In the genomic region with DNA sequence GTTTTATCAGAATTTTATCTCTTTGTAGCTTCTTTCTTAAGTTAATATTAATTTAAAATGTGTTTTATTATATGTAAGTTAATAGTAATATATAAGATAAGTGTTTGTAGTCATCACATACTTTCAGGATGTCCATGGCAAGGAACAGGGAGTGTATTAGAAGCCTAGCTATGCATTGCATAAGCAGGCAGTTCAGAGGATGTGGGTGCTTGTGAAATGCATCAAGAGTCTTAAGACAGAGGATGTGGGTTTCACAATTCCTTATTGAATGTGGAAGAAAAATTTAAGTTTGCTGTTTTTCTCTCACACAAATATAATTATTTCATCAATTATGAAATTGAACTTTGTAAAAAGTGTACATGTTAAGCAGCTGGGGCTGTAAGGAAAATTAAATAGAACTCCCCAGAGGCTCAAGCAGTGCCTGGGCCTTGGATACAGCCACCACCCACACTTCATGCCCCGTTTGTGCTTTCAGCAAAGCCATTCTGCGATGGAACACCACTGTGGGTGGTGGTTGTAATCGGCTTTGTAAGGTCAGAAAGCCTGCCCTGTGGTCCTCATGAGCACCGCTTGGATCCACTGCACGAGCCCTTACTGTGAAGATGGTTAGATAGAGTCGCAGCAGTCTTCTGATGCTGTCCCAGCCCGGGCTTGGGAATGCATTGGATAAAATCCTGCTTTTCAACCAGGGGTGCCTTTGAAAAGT, we compare ENCODE assay signal across 28 mouse cellular contexts.
DNase-seq lines count a peak whose midpoint lies in the region; ATAC-seq and TF ChIP-seq lines count a peak whose summit lies in the region.
"Had no signal": no experiment of that assay in that cellular context is flagged by ENCODE, and none has a peak within 500 bp of the region (broad histone marks: within the 10 kb centered on the region; RNA-seq: fewer than 3 reads in every experiment).

No protein-coding gene starts in this region.

- H3K4me3 ChIP-seq in liver, embryonic 16.5 days (ENCODE audit: low read depth, low read length) = no peak overlapping the region
- H3K4me3 ChIP-seq in liver, embryonic 12.5 days = no peak overlapping the region
- H3K4me3 ChIP-seq in thymus, adult 2 months (ENCODE audit: control insufficient read depth, insufficient read depth, low read length) = no peak overlapping the region
- no peak overlapping the region for H3K4me3 ChIP-seq in midbrain, embryonic 13.5 days (replicated peaks)
- H3K4me3 ChIP-seq: forebrain, embryonic 13.5 days; hindbrain, embryonic 12.5 days; intestine, embryonic 15.5 days; lung, embryonic 15.5 days had no signal

- ATAC-seq in liver, embryonic 16.5 days (ENCODE audit: low read depth) = no peak
- no peak for ATAC-seq in liver, embryonic 12.5 days
- peak; percentile 94 for ATAC-seq in common myeloid progenitor, adult 5-6 weeks (replicated peaks; ENCODE audit: low read depth, poor library complexity, severe bottlenecking)
- peak; percentile 96 for ATAC-seq in megakaryocyte, adult 5-6 weeks (ENCODE audit: poor library complexity, severe bottlenecking)
- ATAC-seq in erythroblast, adult 5-6 weeks (replicated peaks; ENCODE audit: low FRiP score, poor library complexity, severe bottlenecking) = no peak
- ATAC-seq in midbrain, embryonic 13.5 days = no peak
- ATAC-seq: forebrain, embryonic 13.5 days; hindbrain, postnatal 0 days; intestine, embryonic 15.5 days had no signal

- no peaks in the 10 kb centered on the region for H3K36me3 ChIP-seq in liver, embryonic 16.5 days (ENCODE audit: control insufficient read depth, insufficient read depth)
- no peaks in the 10 kb centered on the region for H3K36me3 ChIP-seq in liver, embryonic 12.5 days
- no peaks in the 10 kb centered on the region for H3K36me3 ChIP-seq in thymus, adult 2 months (ENCODE audit: control insufficient read depth, insufficient read depth, low read length)
- H3K36me3 ChIP-seq in midbrain, embryonic 13.5 days = no peaks in the 10 kb centered on the region
- H3K36me3 ChIP-seq: hindbrain, embryonic 12.5 days; intestine, embryonic 15.5 days had no signal

- no peaks in the 10 kb centered on the region for H3K27me3 ChIP-seq in liver, embryonic 16.5 days (ENCODE audit: control insufficient read depth, insufficient read depth, low read depth, low read length)
- no peaks in the 10 kb centered on the region for H3K27me3 ChIP-seq in liver, embryonic 12.5 days (replicated peaks)
- H3K27me3 ChIP-seq in thymus, adult 2 months (ENCODE audit: control insufficient read depth, insufficient read depth, low read length) = no peaks in the 10 kb centered on the region
- H3K27me3 ChIP-seq in midbrain, embryonic 13.5 days = no peaks in the 10 kb centered on the region
- H3K27me3 ChIP-seq: forebrain, embryonic 13.5 days; hindbrain, embryonic 12.5 days; intestine, embryonic 15.5 days; lung, embryonic 15.5 days had no signal

- peak overlapping the region; percentile 59 for H3K27ac ChIP-seq in liver, embryonic 16.5 days (ENCODE audit: low read length)
- no peak overlapping the region for H3K27ac ChIP-seq in liver, embryonic 12.5 days
- H3K27ac ChIP-seq in thymus, adult 2 months (ENCODE audit: control insufficient read depth, insufficient read depth, low read length) = no peak overlapping the region
- H3K27ac ChIP-seq in midbrain, embryonic 13.5 days = no peak overlapping the region
- H3K27ac ChIP-seq: forebrain, embryonic 13.5 days; hindbrain, embryonic 12.5 days; hindbrain, postnatal 0 days; intestine, embryonic 15.5 days; kidney, postnatal 0 days; lung, embryonic 15.5 days had no signal

- H3K4me1 ChIP-seq in liver, embryonic 16.5 days (ENCODE audit: control insufficient read depth, low read depth, low read length) = no peaks in the 10 kb centered on the region
- no peaks in the 10 kb centered on the region for H3K4me1 ChIP-seq in liver, embryonic 12.5 days
- H3K4me1 ChIP-seq in thymus, adult 2 months (replicated peaks; ENCODE audit: control insufficient read depth, insufficient read depth, low read length) = no peaks in the 10 kb centered on the region
- no peaks in the 10 kb centered on the region for H3K4me1 ChIP-seq in midbrain, embryonic 13.5 days (replicated peaks)
- H3K4me1 ChIP-seq: forebrain, embryonic 13.5 days; hindbrain, embryonic 12.5 days; intestine, embryonic 15.5 days; lung, embryonic 15.5 days had no signal

- no peaks in the 10 kb centered on the region for H3K9me3 ChIP-seq in liver, embryonic 16.5 days (replicated peaks; ENCODE audit: control insufficient read depth, low read length)
- no peaks in the 10 kb centered on the region for H3K9me3 ChIP-seq in liver, embryonic 12.5 days (replicated peaks)
- no peaks in the 10 kb centered on the region for H3K9me3 ChIP-seq in midbrain, embryonic 13.5 days
- H3K9me3 ChIP-seq: forebrain, embryonic 13.5 days; hindbrain, embryonic 12.5 days; intestine, embryonic 15.5 days; lung, embryonic 15.5 days had no signal

- no peak overlapping the region for H3K9ac ChIP-seq in liver, embryonic 16.5 days (ENCODE audit: low read depth, low read length)
- H3K9ac ChIP-seq in liver, embryonic 12.5 days = no peak overlapping the region
- H3K9ac ChIP-seq in midbrain, embryonic 13.5 days (replicated peaks) = no peak overlapping the region
- H3K9ac ChIP-seq: forebrain, embryonic 13.5 days; hindbrain, embryonic 12.5 days; intestine, embryonic 15.5 days; lung, embryonic 15.5 days had no signal

- no peak for TF ChIP-seq CTCF in thymus, adult 2 months (IDR thresholded peaks at IDR 0.05; ENCODE audit: borderline replicate concordance, control insufficient read depth, extremely low read depth, insufficient read depth, low read length, poor library complexity)

- 60% methylated on average over 7 of the region's 7 CpGs for WGBS in liver, embryonic 16.5 days (ENCODE audit: insufficient replicate concordance)
- 59% methylated on average over 7 of the region's 7 CpGs for WGBS in liver, embryonic 12.5 days (ENCODE audit: insufficient replicate concordance)
- 92% methylated on average over 7 of the region's 7 CpGs for WGBS in thymus, adult 2 months
- WGBS in midbrain, embryonic 13.5 days = 38% methylated on average over 7 of the region's 7 CpGs

- DNase-seq in NIH3T3 (ENCODE audit: low read depth) = peak; percentile 54
- DNase-seq in thymus, adult 2 months = no peak
- DNase-seq: adrenal gland, postnatal 36 days; cerebellum, adult 11-12 months; cerebellum, adult 9-11 months; gastrocnemius, postnatal 14 days; heart, adult 18-20 months; heart, postnatal 36 days; kidney, adult 2 months; kidney, postnatal 4 days; layer of hippocampus, postnatal 36 days; retina, postnatal 1 day; right cerebral cortex, postnatal 14 days; thymus, postnatal 25 days had no signal

- no peak overlapping the region for H3K4me2 ChIP-seq in liver, embryonic 16.5 days (ENCODE audit: low read depth, low read length)
- no peak overlapping the region for H3K4me2 ChIP-seq in liver, embryonic 12.5 days
- H3K4me2 ChIP-seq in midbrain, embryonic 13.5 days (replicated peaks) = no peak overlapping the region
- H3K4me2 ChIP-seq: forebrain, embryonic 13.5 days; heart, embryonic 11.5 days; hindbrain, embryonic 12.5 days; intestine, embryonic 15.5 days; lung, embryonic 15.5 days; midbrain, embryonic 11.5 days had no signal

- no peak for TF ChIP-seq POLR2A in thymus, adult 2 months (IDR thresholded peaks at IDR 0.05; ENCODE audit: control insufficient read depth, extremely low read depth, insufficient read depth, low read length, poor library complexity)

Comparison
In these comparisons a context has a peak if more than half of its experiments do, and no peak if none do; other contexts are left out.
1. ATAC-seq: peak in common myeloid progenitor, adult 5-6 weeks (single experiment) and megakaryocyte, adult 5-6 weeks (single experiment); none in liver, embryonic 16.5 days (single experiment), liver, embryonic 12.5 days (single experiment), erythroblast, adult 5-6 weeks (single experiment) and midbrain, embryonic 13.5 days (single experiment).